Mouse (Mus musculus): Measurements from ENCODE around the gene Klrg2. TPM values are rescaled to one million over a fixed set of nuclear protein-coding genes. Genes with fewer than 3 reads are reported as not detected.

Gene Klrg2
- polyA plus RNA-seq, 1 experiment, result 0.86 TPM

GRCm38 (mm10) chr6:38627486-38627885, 9.6 kb downstream of the Klrg2 start:
- no peak overlapping the region for H3K4me3 ChIP-seq (ENCODE audit: control insufficient read depth, low read depth, low read length)
- TF ChIP-seq CTCF (IDR thresholded peaks at IDR 0.05; ENCODE audit: control insufficient read depth, insufficient read depth, insufficient replicate concordance, low read depth, low read length) (no peak), POLR2A (IDR thresholded peaks at IDR 0.05; ENCODE audit: control insufficient read depth, low read depth, low read length) (no peak)
- no peaks in the 10 kb centered on the region for H3K4me1 ChIP-seq (ENCODE audit: control insufficient read depth, insufficient read depth, low read length)
- no peaks in the 10 kb centered on the region for H3K27me3 ChIP-seq (ENCODE audit: control insufficient read depth, insufficient read depth, low read length)
- no peak overlapping the region for H3K27ac ChIP-seq (ENCODE audit: control insufficient read depth, insufficient read depth, low read depth, low read length)
- H3K36me3 ChIP-seq (ENCODE audit: control insufficient read depth, insufficient read depth, low read length), result no peaks in the 10 kb centered on the region

GRCm38 (mm10) chr6:38627081-38627480, 10.0 kb downstream of the Klrg2 start:
- no peak overlapping the region for H3K4me3 ChIP-seq (ENCODE audit: control insufficient read depth, low read depth, low read length)
- no peaks in the 10 kb centered on the region for H3K36me3 ChIP-seq (ENCODE audit: control insufficient read depth, insufficient read depth, low read length)
- H3K27me3 ChIP-seq (ENCODE audit: control insufficient read depth, insufficient read depth, low read length), result no peaks in the 10 kb centered on the region
- H3K27ac ChIP-seq (ENCODE audit: control insufficient read depth, insufficient read depth, low read depth, low read length), result no peak overlapping the region
- H3K4me1 ChIP-seq (ENCODE audit: control insufficient read depth, insufficient read depth, low read length), result no peaks in the 10 kb centered on the region
- TF ChIP-seq POLR2A (IDR thresholded peaks at IDR 0.05; ENCODE audit: control insufficient read depth, low read depth, low read length) (no peak), CTCF (IDR thresholded peaks at IDR 0.05; ENCODE audit: control insufficient read depth, insufficient read depth, insufficient replicate concordance, low read depth, low read length) (no peak)

GRCm38 (mm10) chr6:38626086-38626485, 11.0 kb downstream of the Klrg2 start:
- Histone ChIP-seq H3K4me3 (ENCODE audit: control insufficient read depth, low read depth, low read length) (no peak overlapping the region), H3K36me3 (ENCODE audit: control insufficient read depth, insufficient read depth, low read length) (no peaks in the 10 kb centered on the region), H3K27ac (ENCODE audit: control insufficient read depth, insufficient read depth, low read depth, low read length) (no peak overlapping the region), H3K4me1 (ENCODE audit: control insufficient read depth, insufficient read depth, low read length) (no peaks in the 10 kb centered on the region), H3K27me3 (ENCODE audit: control insufficient read depth, insufficient read depth, low read length) (no peaks in the 10 kb centered on the region)
- no peak for TF ChIP-seq CTCF (IDR thresholded peaks at IDR 0.05; ENCODE audit: control insufficient read depth, insufficient read depth, insufficient replicate concordance, low read depth, low read length)
- TF ChIP-seq POLR2A (IDR thresholded peaks at IDR 0.05; ENCODE audit: control insufficient read depth, low read depth, low read length), result no peak

- Histone ChIP-seq H3K36me3 (ENCODE audit: control insufficient read depth, insufficient read depth, low read length) (no peaks in the 10 kb centered on the region), H3K27ac (ENCODE audit: control insufficient read depth, insufficient read depth, low read depth, low read length) (no peak overlapping the region), H3K27me3 (ENCODE audit: control insufficient read depth, insufficient read depth, low read length) (no peaks in the 10 kb centered on the region), H3K4me1 (ENCODE audit: control insufficient read depth, insufficient read depth, low read length) (no peaks in the 10 kb centered on the region), H3K4me3 (ENCODE audit: control insufficient read depth, low read depth, low read length) (no peak overlapping the region)
- TF ChIP-seq CTCF (IDR thresholded peaks at IDR 0.05; ENCODE audit: control insufficient read depth, insufficient read depth, insufficient replicate concordance, low read depth, low read length) (no peak), POLR2A (IDR thresholded peaks at IDR 0.05; ENCODE audit: control insufficient read depth, low read depth, low read length) (no peak)
These were observed 12.6 kb downstream of the Klrg2 start for GRCm38 (mm10) chr6:38624439-38624838.

- Histone ChIP-seq H3K27me3 (ENCODE audit: control insufficient read depth, insufficient read depth, low read length) (no peaks in the 10 kb centered on the region), H3K27ac (ENCODE audit: control insufficient read depth, insufficient read depth, low read depth, low read length) (no peak overlapping the region), H3K4me3 (ENCODE audit: control insufficient read depth, low read depth, low read length) (no peak overlapping the region), H3K4me1 (ENCODE audit: control insufficient read depth, insufficient read depth, low read length) (no peaks in the 10 kb centered on the region), H3K36me3 (ENCODE audit: control insufficient read depth, insufficient read depth, low read length) (no peaks in the 10 kb centered on the region)
- TF ChIP-seq CTCF (IDR thresholded peaks at IDR 0.05; ENCODE audit: control insufficient read depth, insufficient read depth, insufficient replicate concordance, low read depth, low read length) (no peak), POLR2A (IDR thresholded peaks at IDR 0.05; ENCODE audit: control insufficient read depth, low read depth, low read length) (no peak)
These were observed 13.6 kb downstream of the Klrg2 start for GRCm38 (mm10) chr6:38623457-38623856.

- Histone ChIP-seq H3K4me1 (ENCODE audit: control insufficient read depth, insufficient read depth, low read length) (no peaks in the 10 kb centered on the region), H3K4me3 (ENCODE audit: control insufficient read depth, low read depth, low read length) (no peak overlapping the region), H3K27ac (ENCODE audit: control insufficient read depth, insufficient read depth, low read depth, low read length) (no peak overlapping the region), H3K36me3 (ENCODE audit: control insufficient read depth, insufficient read depth, low read length) (no peaks in the 10 kb centered on the region), H3K27me3 (ENCODE audit: control insufficient read depth, insufficient read depth, low read length) (no peaks in the 10 kb centered on the region)
- TF ChIP-seq CTCF (IDR thresholded peaks at IDR 0.05; ENCODE audit: control insufficient read depth, insufficient read depth, insufficient replicate concordance, low read depth, low read length) (no peak), POLR2A (IDR thresholded peaks at IDR 0.05; ENCODE audit: control insufficient read depth, low read depth, low read length) (no peak)
These were observed 14.6 kb downstream of the Klrg2 start for GRCm38 (mm10) chr6:38622406-38622805.

- no peaks in the 10 kb centered on the region for H3K27me3 ChIP-seq (ENCODE audit: control insufficient read depth, insufficient read depth, low read length)
- H3K36me3 ChIP-seq (ENCODE audit: control insufficient read depth, insufficient read depth, low read length), result no peaks in the 10 kb centered on the region; the same call in 1 of the 2 replicates
- TF ChIP-seq CTCF (IDR thresholded peaks at IDR 0.05; ENCODE audit: control insufficient read depth, insufficient read depth, insufficient replicate concordance, low read depth, low read length) (no peak), POLR2A (IDR thresholded peaks at IDR 0.05; ENCODE audit: control insufficient read depth, low read depth, low read length) (no peak)
- no peak overlapping the region for H3K27ac ChIP-seq (ENCODE audit: control insufficient read depth, insufficient read depth, low read depth, low read length)
- no peak overlapping the region for H3K4me3 ChIP-seq (ENCODE audit: control insufficient read depth, low read depth, low read length)
- no peaks in the 10 kb centered on the region for H3K4me1 ChIP-seq (ENCODE audit: control insufficient read depth, insufficient read depth, low read length)
These were observed 27.1 kb downstream of the Klrg2 start for GRCm38 (mm10) chr6:38609892-38610291.

GRCm38 (mm10) chr6:38597481-38597880, 39.6 kb downstream of the Klrg2 start:
- TF ChIP-seq POLR2A (IDR thresholded peaks at IDR 0.05; ENCODE audit: control insufficient read depth, low read depth, low read length) (no peak), CTCF (IDR thresholded peaks at IDR 0.05; ENCODE audit: control insufficient read depth, insufficient read depth, insufficient replicate concordance, low read depth, low read length) (no peak)
- no peaks in the 10 kb centered on the region for H3K4me1 ChIP-seq (ENCODE audit: control insufficient read depth, insufficient read depth, low read length)
- no peak overlapping the region for H3K4me3 ChIP-seq (ENCODE audit: control insufficient read depth, low read depth, low read length)
- H3K36me3 ChIP-seq (ENCODE audit: control insufficient read depth, insufficient read depth, low read length), result no peaks in the 10 kb centered on the region
- no peaks in the 10 kb centered on the region for H3K27me3 ChIP-seq (ENCODE audit: control insufficient read depth, insufficient read depth, low read length)
- no peak overlapping the region for H3K27ac ChIP-seq (ENCODE audit: control insufficient read depth, insufficient read depth, low read depth, low read length)
